Mouse (Mus musculus) layer of hippocampus, adult 8-10 months (tissue): ENCODE results near the gene Crybg3. TPM values are rescaled to one million over a fixed set of nuclear protein-coding genes. Genes with fewer than 3 reads are reported as not detected.
A peak's percentile ranks its signal among the peaks of the same experiment; 100 is the strongest.

Experiments used
- DNase-seq, 2 experiments: peaks; one replicate each; pipeline ENCODE4 v3.0.0; 2022; ENCODE audit warnings: low spot score in 2 of 2
- total RNA-seq, 4 experiments: library from RNA; stranded (reverse); gene quantifications; 2 replicates each; pipeline ENCODE4 v1.2.4; 2022

The Crybg3 gene
- total RNA-seq, 4 experiments from 2014 or later, result 4.2 to 6.6 (median 5.0) TPM

- no peak for DNase-seq
Observed at GRCm38 (mm10) chr16:59583515-59583914, 17.3 kb downstream of the Crybg3 start.

DNA sequence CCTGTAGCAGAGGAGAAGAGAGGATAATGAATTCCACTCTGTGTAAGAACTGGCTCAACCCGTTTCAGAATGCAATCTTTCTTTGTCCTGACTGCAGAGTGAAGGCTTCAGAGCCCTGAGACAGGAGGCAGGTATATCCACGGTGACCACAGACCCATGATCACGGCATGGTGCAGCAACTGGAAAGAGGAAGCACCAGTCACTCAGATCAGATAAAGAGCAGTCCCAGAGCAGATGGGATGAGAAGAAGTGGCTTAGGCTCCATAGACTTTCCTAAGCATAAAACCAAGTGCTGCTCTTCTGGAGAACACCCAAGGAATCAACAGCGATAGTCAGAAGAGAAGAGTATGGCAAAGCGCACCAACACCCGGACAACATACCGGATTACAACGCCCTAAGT lies 21.5 kb downstream of the Crybg3 start:
- DNase-seq, result no peak

DNA sequence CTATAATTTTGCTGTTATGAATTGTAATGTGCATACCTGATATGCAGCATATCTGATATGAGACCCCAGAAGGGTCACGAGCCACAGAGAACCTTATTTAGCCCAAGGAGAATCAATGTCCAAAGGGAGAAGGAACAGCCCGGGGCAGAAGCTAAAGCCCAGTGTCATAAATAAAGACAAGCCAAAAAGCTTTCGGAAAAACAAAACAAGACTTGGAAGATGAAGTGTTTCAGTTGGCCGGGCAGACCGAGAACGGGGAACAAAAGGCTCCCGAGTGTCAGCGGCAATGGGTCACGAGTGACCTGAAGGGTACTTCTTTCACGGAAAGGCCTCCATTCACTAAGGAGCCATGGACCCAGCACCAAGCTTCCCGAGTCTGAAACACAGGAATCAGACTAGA lies 26.8 kb downstream of the Crybg3 start:
- no peak for DNase-seq

- no peak for DNase-seq
Observed at GRCm38 (mm10) chr16:59572685-59573084, 28.1 kb downstream of the Crybg3 start.

- DNase-seq, result no peak
Observed at GRCm38 (mm10) chr16:59570807-59571206, 30.0 kb downstream of the Crybg3 start.

- DNase-seq, result no peak
Observed at GRCm38 (mm10) chr16:59569837-59570236, 30.9 kb downstream of the Crybg3 start.

GRCm38 (mm10) chr16:59567721-59568381 lies 32.9 kb downstream of the Crybg3 start:
- no peak for DNase-seq

DNA sequence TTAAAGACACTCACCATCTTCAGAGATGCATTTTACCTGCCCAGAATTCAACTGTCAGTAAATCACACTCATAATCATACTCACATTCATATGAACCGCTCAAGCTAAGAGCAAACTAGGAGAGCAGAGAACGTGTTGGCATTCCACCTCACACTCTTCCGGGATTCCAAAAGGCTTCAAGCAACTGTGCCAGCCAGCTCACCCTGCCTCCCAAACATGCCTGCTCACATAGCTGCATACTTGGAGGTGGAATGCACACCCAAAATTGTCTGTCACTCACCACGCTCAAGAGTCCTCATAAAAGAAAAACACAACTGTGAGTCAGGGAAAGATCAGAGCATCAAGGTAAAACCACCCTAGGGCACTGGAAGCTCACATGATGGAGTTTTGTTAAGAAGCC lies 34.3 kb downstream of the Crybg3 start:
- no peak for DNase-seq

- no peak for DNase-seq
Observed at GRCm38 (mm10) chr16:59565631-59566030, 35.1 kb downstream of the Crybg3 start.

GRCm38 (mm10) chr16:59564025-59564424 lies 36.8 kb downstream of the Crybg3 start:
- DNase-seq, result no peak

DNA sequence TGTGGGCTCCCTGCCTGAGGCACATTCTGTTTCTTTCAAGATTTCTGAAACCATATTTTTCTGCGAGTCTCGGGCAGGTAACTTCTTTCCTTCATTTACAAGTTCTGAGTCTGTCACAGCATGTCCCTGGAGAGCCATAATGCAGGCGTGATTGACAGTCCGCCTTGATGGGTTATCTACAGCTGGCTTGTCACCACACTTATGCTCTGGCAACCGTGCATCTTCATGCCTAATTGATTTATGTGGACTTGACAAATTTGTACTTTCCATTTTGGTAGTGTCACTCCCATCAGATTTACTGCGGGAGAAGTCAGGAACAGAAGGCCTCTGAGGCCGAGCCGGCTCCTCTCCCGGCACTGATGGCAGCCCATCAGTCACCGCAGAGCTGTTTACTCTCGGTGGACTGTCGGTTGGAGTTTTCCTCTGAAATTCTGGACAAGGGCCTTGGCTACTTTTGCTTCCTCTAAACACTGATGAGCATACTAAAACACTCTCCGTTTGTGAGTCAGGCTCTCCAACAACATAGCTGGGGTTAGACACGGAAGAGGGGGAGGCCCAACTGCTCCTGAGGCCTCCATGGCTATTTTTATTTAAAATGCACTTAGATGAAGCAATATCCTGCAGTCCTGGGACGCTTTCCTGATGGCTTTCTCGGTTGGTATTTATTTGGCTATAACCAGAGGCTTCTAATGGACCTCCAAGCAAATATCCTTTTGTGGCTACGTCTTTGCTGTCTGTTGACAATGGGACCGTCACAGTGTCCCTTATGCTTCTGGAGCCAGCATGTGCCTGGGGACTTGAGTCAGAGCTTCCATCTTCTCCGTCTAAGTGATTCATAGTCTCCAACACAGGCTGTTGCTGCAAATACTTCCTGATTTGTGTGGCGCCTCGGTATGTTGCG lies 41.2 kb downstream of the Crybg3 start:
- DNase-seq, result no peak

- DNase-seq, result no peak
Observed at GRCm38 (mm10) chr16:59558916-59559299, 41.9 kb downstream of the Crybg3 start.

DNA sequence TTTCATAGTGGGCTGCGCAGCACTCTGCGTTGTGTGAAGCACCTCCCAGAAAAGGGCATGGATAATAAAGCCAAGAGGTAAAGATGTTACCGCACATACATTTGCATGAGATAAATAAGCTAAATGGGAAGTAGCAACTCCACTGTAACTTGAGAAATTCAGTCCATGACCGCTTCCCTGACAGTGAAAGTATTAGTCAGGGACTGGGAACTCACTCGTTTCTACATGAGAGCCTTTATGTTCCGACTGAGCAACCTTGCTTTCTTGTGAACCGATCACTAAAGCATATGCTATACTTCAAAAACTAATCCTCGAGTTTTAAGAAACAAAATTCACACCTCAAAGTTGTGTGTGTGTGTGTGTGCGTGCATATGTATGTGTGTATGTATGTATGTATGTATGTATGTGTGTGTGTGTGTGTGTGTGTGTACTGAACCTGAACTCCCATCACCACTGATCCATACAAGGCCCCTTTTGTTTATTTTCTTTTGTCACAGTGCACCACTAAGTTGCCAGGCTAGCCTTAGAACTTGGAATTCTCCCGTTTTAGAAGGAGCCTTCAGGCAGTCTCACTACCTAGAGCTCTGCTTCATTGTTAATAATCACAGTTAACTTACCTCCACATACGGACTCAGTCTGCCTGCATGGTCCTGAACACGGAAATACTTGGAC lies 47.2 kb downstream of the Crybg3 start:
- no peak for DNase-seq

GRCm38 (mm10) chr16:59551507-59551906 lies 49.3 kb downstream of the Crybg3 start:
- no peak for DNase-seq

- DNase-seq, result no peak
Observed at GRCm38 (mm10) chr16:59549631-59550030, 51.1 kb downstream of the Crybg3 start.

GRCm38 (mm10) chr16:59548582-59548947 lies 52.2 kb downstream of the Crybg3 start:
- DNase-seq, result no peak

DNA sequence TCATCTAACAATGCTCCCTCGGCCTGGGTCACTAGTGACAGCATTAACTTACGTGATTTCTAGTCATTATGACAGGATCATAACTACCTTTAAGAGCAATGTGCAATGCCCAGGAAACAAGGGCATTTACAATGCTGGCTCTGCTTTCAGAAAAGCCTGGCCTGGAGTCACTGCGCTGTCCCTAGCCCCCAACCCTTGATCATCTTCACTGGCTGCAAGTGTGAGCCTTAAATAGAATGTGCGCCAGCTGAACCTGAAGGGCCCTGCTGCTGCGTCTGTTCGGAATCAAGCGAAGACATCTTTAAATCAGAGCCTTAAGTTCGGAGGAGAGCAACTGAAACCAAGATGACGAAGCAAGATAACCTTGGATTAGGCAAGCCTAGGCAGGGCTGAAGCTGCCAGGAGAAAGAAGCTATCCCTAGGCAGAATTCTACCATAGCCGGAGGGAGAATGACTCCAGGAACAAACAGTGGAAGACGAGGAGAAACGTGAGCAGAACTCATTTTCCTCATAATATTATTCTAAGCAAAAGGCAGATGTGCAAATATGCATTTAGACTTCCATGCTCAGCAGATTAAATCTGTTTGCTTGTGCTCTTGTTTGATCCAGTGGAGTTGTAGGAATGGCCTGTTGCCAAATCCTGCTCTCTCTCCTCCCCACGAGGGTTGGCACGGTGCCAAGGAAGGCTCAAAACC lies 52.7 kb downstream of the Crybg3 start:
- DNase-seq, result peak; percentile 39 to 57

DNA sequence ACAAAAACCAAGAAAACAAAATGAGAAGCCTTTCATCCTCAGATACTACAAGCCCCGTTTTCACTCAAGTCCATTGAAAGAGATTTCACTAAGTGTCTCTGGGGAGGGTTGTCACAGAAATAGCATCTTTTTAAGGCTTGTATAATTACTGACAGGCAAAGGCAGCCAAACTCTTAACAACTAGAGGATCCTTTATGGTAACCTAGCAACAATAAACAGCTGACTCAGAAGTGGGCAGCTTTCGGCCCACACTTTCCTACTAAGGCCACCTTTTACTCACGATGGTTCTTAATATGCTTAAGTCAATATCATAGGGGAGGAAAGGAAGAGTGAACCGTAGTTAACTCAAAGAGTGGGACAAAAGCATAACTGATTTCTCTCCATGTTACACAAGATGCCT lies 53.3 kb downstream of the Crybg3 start:
- peak; percentile 17 to 24 for DNase-seq

- no peak for DNase-seq
Observed at GRCm38 (mm10) chr16:59545360-59545759, 55.4 kb downstream of the Crybg3 start.

GRCm38 (mm10) chr16:59541382-59541781 lies 59.4 kb downstream of the Crybg3 start:
- no peak for DNase-seq

DNA sequence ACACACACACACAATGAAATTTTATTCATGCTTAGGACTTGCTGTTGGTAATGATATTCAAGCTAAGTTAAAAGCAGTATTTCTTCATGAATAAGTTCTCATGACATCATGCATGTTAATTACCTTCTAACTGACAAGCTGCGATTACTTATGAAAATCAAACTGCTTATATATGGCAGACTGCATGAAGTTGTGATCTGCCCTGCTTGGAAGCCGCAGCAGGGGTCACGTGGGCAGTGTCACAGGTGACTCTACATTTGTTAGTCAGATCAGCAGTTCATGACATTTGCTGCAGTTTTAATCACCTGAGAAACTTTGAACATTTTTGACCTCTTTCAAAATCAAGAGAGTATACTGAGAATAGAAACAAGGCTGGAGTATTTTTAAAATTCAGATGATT lies 59.8 kb downstream of the Crybg3 start:
- DNase-seq, result no peak

- DNase-seq, result no peak
Observed at GRCm38 (mm10) chr16:59535673-59536072, 65.1 kb downstream of the Crybg3 start.
